Mouse (Mus musculus): ENCODE data around the gene Gdpd3. TPM values are rescaled to one million over a fixed set of nuclear protein-coding genes. Genes with fewer than 3 reads are reported as not detected.
A peak's percentile ranks its signal among the peaks of the same experiment; 100 is the strongest.

Gene Gdpd3
- polyA plus RNA-seq, 1 experiment from 2014 or later, result 2.0 TPM

DNA sequence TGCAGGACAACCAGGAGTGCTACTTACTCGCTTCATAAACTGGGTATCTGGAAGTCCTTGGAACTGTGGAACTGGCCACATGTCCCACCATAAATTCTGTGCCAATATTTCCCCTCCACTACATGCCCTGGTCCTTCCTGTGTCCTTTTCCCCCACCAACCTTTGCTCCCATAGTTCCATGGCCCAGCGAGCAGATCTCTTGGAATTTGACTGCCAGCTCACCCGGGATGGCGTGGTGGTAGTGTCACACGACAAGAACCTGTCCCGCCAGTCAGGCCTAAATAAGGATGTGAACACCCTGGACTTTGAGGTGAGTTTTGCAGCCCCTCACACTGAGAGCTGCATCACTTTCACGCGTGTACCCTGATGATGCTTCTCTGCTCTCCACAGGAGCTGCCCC lies 867 bp downstream of the Gdpd3 start:
- 95% methylated on average over 8 of the region's 8 CpGs for WGBS
- no peak overlapping the region for H3K4me2 ChIP-seq (ENCODE audit: low read length)
- no peaks in the 10 kb centered on the region for H3K27me3 ChIP-seq (ENCODE audit: control insufficient read depth, insufficient read depth, low read length)
- no peaks in the 10 kb centered on the region for H3K4me1 ChIP-seq (ENCODE audit: control insufficient read depth, insufficient read depth, low read length)
- no peak overlapping the region for H3K4me3 ChIP-seq (replicated peaks; ENCODE audit: low read depth, low read length)
- H3K36me3 ChIP-seq (ENCODE audit: control insufficient read depth, insufficient read depth, low read length), result peaks cover 87% of the 10 kb centered on the region
- ATAC-seq (ENCODE audit: low FRiP score, low TSS enrichment), result no peak
- H3K9me3 ChIP-seq (ENCODE audit: control insufficient read depth, low read length), result no peaks in the 10 kb centered on the region
- no peak for DNase-seq
- H3K9ac ChIP-seq (replicated peaks; ENCODE audit: low read length), result no peak overlapping the region
- no peak overlapping the region for H3K27ac ChIP-seq (replicated peaks; ENCODE audit: low read depth, low read length)

DNA sequence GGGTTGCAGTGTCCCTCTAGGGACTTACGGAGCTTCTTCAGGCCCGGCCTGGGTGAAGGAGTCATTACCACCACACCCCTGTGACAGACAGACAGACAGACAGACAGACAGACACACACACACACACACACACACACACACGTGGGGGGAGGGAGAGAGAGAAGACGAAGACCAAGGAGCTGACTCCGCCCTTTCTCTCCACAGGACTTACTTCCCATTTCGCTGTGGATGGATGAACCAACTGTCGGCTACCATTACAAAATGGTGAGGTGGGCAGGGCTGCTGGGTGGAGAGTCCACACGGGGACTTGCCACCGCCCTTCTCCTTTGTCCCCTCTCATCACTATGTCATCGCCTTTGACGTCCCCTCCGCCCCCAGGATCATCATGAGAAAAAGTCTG lies 4.7 kb downstream of the Gdpd3 start:
- Histone ChIP-seq H3K27ac (replicated peaks; ENCODE audit: low read depth, low read length) (no peak overlapping the region), H3K4me2 (ENCODE audit: low read length) (no peak overlapping the region), H3K4me3 (replicated peaks; ENCODE audit: low read depth, low read length) (no peak overlapping the region), H3K4me1 (ENCODE audit: control insufficient read depth, insufficient read depth, low read length) (peaks cover 2% of the 10 kb centered on the region; the same call in 1 of the 2 replicates), H3K9ac (replicated peaks; ENCODE audit: low read length) (no peak overlapping the region), H3K27me3 (ENCODE audit: control insufficient read depth, insufficient read depth, low read length) (no peaks in the 10 kb centered on the region), H3K9me3 (ENCODE audit: control insufficient read depth, low read length) (no peaks in the 10 kb centered on the region), H3K36me3 (ENCODE audit: control insufficient read depth, insufficient read depth, low read length) (peaks cover 66% of the 10 kb centered on the region)
- no peak for ATAC-seq (ENCODE audit: low FRiP score, low TSS enrichment)
- WGBS, result 85% methylated on average over 12 of the region's 12 CpGs
- no peak for DNase-seq

- Histone ChIP-seq H3K36me3 (ENCODE audit: control insufficient read depth, insufficient read depth, low read length) (peaks cover 43% of the 10 kb centered on the region), H3K27me3 (ENCODE audit: control insufficient read depth, insufficient read depth, low read length) (no peaks in the 10 kb centered on the region), H3K9ac (replicated peaks; ENCODE audit: low read length) (no peak overlapping the region), H3K9me3 (ENCODE audit: control insufficient read depth, low read length) (no peaks in the 10 kb centered on the region), H3K4me3 (replicated peaks; ENCODE audit: low read depth, low read length) (no peak overlapping the region), H3K4me2 (ENCODE audit: low read length) (no peak overlapping the region), H3K27ac (replicated peaks; ENCODE audit: low read depth, low read length) (no peak overlapping the region), H3K4me1 (ENCODE audit: control insufficient read depth, insufficient read depth, low read length) (peaks cover 22% of the 10 kb centered on the region)
- ATAC-seq (ENCODE audit: low FRiP score, low TSS enrichment), result no peak
- 93% methylated on average over 2 of the region's 2 CpGs for WGBS
- no peak for DNase-seq
Measured at GRCm38 (mm10) chr7:126773351-126773750, 7.2 kb downstream of the Gdpd3 start.

DNA sequence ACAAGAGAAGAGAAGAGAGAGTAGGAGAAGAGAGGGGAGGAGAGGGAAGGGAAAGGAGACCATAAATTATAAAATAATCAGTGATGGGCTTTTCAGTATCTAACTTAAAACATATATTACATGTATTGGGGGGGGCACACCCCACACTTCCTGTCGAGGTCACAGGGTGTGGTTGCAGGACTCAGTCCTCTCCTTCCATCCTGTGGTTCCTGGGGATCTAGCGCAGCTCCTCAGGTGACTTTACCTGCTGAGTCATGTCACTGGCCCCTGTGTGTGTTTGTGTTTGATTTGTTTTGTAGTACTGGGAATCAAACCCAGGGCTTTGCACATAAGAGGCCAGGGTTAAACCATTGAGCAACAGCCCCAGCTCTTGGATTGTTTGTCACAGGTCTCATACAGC lies 8.3 kb downstream of the Gdpd3 start:
- Histone ChIP-seq H3K9me3 (ENCODE audit: control insufficient read depth, low read length) (no peaks in the 10 kb centered on the region), H3K27ac (replicated peaks; ENCODE audit: low read depth, low read length) (no peak overlapping the region), H3K36me3 (ENCODE audit: control insufficient read depth, insufficient read depth, low read length) (peaks cover 37% of the 10 kb centered on the region), H3K4me2 (ENCODE audit: low read length) (no peak overlapping the region), H3K4me3 (replicated peaks; ENCODE audit: low read depth, low read length) (no peak overlapping the region), H3K4me1 (ENCODE audit: control insufficient read depth, insufficient read depth, low read length) (peaks cover 22% of the 10 kb centered on the region), H3K27me3 (ENCODE audit: control insufficient read depth, insufficient read depth, low read length) (no peaks in the 10 kb centered on the region), H3K9ac (replicated peaks; ENCODE audit: low read length) (no peak overlapping the region)
- DNase-seq (no peak), ATAC-seq (ENCODE audit: low FRiP score, low TSS enrichment) (no peak)
- WGBS, result 93% methylated on average over 2 of the region's 2 CpGs

DNA sequence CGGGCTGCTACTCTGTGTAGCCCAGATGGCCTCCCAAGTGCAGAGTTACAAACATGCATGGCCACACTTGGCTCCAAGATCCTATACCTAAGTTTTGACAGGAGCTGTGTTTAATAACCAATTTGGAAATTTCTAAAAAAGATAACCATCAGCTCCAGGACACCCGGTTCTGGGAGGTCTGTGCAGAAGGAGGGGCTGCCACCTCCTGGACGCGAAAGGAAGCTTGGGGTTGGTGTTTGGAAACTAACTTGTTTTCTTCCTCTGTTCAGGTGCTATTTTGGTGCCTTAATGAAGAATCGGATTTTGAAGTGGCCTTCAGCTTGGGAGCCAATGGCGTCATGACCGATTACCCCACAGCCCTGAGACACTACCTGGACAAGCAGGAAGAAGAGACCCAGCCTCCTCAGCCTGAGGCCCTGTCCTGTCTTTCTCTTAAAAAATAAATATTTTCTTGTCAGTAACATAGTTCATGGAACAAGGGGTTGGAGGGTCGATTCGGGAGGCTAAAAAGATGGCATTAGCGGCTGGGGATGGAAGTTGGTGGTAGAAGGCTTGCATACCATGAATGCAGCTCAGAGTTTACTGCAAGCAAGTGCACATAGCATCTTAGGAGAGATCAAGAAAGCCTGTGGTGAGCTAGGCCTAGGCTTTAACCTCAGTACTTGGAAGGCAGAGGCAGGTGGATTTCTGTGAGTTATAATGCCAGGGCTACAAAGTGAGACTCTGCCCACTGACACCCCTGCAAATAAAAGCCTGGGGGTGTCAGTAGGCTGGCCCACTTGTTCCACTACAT lies 9.2 kb downstream of the Gdpd3 start:
- H3K9ac ChIP-seq (replicated peaks; ENCODE audit: low read length), result no peak overlapping the region
- H3K4me1 ChIP-seq (ENCODE audit: control insufficient read depth, insufficient read depth, low read length), result peaks cover 31% of the 10 kb centered on the region
- peaks cover 29% of the 10 kb centered on the region for H3K36me3 ChIP-seq (ENCODE audit: control insufficient read depth, insufficient read depth, low read length)
- no peak for DNase-seq
- ATAC-seq (ENCODE audit: low FRiP score, low TSS enrichment), result no peak
- no peaks in the 10 kb centered on the region for H3K27me3 ChIP-seq (ENCODE audit: control insufficient read depth, insufficient read depth, low read length)
- 85% methylated on average over 10 of the region's 10 CpGs for WGBS
- no peak overlapping the region for H3K4me3 ChIP-seq (replicated peaks; ENCODE audit: low read depth, low read length)
- 0 out of 2 replicates have a peak overlapping the region, but pooled peaks have one; percentile 85 for H3K27ac ChIP-seq (replicated peaks; ENCODE audit: low read depth, low read length)
- no peaks in the 10 kb centered on the region for H3K9me3 ChIP-seq (ENCODE audit: control insufficient read depth, low read length)
- H3K4me2 ChIP-seq (ENCODE audit: low read length), result no peak overlapping the region

GRCm38 (mm10) chr7:126775978-126776234 lies 9.8 kb downstream of the Gdpd3 start:
- peak overlapping the region; percentile 94; the same call in 1 of the 2 replicates for H3K9ac ChIP-seq (replicated peaks; ENCODE audit: low read length)
- ATAC-seq (ENCODE audit: low FRiP score, low TSS enrichment) (no peak), DNase-seq (no peak)
- 0 out of 2 replicates have a peak overlapping the region, but pooled peaks have one; percentile 80 for H3K4me3 ChIP-seq (replicated peaks; ENCODE audit: low read depth, low read length)
- 67% methylated on average over 3 of the region's 3 CpGs for WGBS
- peaks cover 33% of the 10 kb centered on the region for H3K4me1 ChIP-seq (ENCODE audit: control insufficient read depth, insufficient read depth, low read length)
- peak overlapping the region; percentile 95 for H3K4me2 ChIP-seq (ENCODE audit: low read length)
- no peaks in the 10 kb centered on the region for H3K9me3 ChIP-seq (ENCODE audit: control insufficient read depth, low read length)
- H3K27me3 ChIP-seq (ENCODE audit: control insufficient read depth, insufficient read depth, low read length), result no peaks in the 10 kb centered on the region
- H3K36me3 ChIP-seq (ENCODE audit: control insufficient read depth, insufficient read depth, low read length), result peaks cover 24% of the 10 kb centered on the region
- peak overlapping the region; percentile 85 for H3K27ac ChIP-seq (replicated peaks; ENCODE audit: low read depth, low read length)

DNA sequence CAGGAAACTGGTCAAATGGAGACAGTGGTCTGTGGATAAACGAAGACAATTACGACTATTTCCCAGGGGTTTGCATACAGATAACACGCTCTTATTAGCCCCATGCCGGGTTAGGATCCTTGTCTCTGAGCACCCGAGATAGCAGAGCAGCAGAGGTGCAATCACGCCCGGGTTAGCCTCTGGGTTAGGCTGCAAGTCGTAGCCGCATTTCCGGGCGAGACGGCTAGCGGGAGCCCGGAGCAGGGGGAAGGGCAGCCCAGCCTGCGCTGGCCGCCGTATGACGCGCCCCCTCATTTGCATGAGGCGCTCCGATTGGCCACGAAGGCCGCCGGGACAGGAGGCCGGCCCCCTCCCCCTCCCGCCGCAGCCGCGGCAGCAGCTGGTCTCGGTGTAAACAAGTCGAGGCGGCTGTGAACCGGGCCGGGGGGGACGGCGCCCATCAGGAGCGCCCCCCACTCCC lies 10.5 kb downstream of the Gdpd3 start, which contains the start of gene Ypel3:
Ypel3 (plus strand) TSS at position 358 of the 460 bp plus-strand sequence.
- H3K4me2 ChIP-seq (ENCODE audit: low read length), result peak within 1 kb of the TSS; percentile 95
- peak; percentile 89 for ATAC-seq (ENCODE audit: low FRiP score, low TSS enrichment)
- under 1% methylated on average over 37 of the region's 37 CpGs for WGBS
- peaks cover 19% of the 10 kb centered on the region for H3K36me3 ChIP-seq (ENCODE audit: control insufficient read depth, insufficient read depth, low read length)
- peak within 1 kb of the TSS; percentile 85 for H3K27ac ChIP-seq (replicated peaks; ENCODE audit: low read depth, low read length)
- H3K4me3 ChIP-seq (replicated peaks; ENCODE audit: low read depth, low read length), result peak within 1 kb of the TSS; percentile 80
- peak within 1 kb of the TSS; percentile 94 for H3K9ac ChIP-seq (replicated peaks; ENCODE audit: low read length)
- H3K27me3 ChIP-seq (ENCODE audit: control insufficient read depth, insufficient read depth, low read length), result no peaks in the 10 kb centered on the region
- DNase-seq, result peak; percentile 96
- peaks cover 37% of the 10 kb centered on the region for H3K4me1 ChIP-seq (ENCODE audit: control insufficient read depth, insufficient read depth, low read length)
- no peaks in the 10 kb centered on the region for H3K9me3 ChIP-seq (ENCODE audit: control insufficient read depth, low read length)

DNA sequence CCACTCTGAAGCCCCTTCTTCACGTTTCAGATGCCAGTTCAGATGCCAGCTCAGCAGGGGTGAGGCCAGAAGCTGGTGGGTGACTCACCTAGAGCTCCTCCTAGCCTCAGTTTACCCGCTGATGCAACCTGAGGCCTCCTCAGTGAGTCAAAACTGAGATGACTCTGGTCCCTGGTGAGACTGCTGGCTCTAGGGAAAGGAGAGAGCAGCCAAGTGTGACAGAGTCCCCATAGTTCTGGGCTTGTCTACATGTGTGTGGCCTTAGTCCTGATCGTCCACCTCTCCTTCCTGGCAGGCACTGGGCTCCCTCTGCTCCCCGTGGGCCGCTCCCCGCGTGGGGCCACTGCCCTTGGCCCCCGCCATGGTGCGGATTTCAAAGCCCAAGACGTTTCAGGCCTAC lies 11.3 kb downstream of the Gdpd3 start:
- DNase-seq (no peak), ATAC-seq (ENCODE audit: low FRiP score, low TSS enrichment) (no peak)
- H3K9ac ChIP-seq (replicated peaks; ENCODE audit: low read length), result peak overlapping the region; percentile 94
- H3K4me2 ChIP-seq (ENCODE audit: low read length), result peak overlapping the region; percentile 95
- H3K27me3 ChIP-seq (ENCODE audit: control insufficient read depth, insufficient read depth, low read length), result no peaks in the 10 kb centered on the region
- H3K4me3 ChIP-seq (replicated peaks; ENCODE audit: low read depth, low read length), result peak overlapping the region; percentile 80
- no peaks in the 10 kb centered on the region for H3K9me3 ChIP-seq (ENCODE audit: control insufficient read depth, low read length)
- H3K36me3 ChIP-seq (ENCODE audit: control insufficient read depth, insufficient read depth, low read length), result peaks cover 12% of the 10 kb centered on the region
- peaks cover 37% of the 10 kb centered on the region for H3K4me1 ChIP-seq (ENCODE audit: control insufficient read depth, insufficient read depth, low read length)
- H3K27ac ChIP-seq (replicated peaks; ENCODE audit: low read depth, low read length), result peak overlapping the region; percentile 85
- 36% methylated on average over 10 of the region's 10 CpGs for WGBS

DNA sequence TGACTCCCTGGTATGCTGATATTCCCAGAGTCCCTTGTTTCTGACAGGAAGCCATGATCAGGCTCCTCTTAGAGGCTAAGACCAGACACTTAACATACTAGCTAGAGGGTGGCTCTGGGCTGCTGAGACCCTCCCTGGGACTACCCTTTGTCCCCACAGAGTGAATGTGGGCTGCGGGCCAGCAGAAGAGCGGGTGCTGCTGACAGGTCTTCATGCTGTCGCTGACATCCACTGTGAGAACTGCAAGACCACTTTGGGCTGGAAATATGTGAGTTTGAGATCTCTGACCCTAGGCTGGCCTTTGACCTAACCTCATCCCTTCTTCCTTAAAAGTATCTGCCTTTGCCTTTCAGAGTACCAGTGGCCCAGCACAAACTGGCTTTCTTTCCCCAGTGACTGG lies 12.0 kb downstream of the Gdpd3 start:
- Histone ChIP-seq H3K27ac (replicated peaks; ENCODE audit: low read depth, low read length) (no peak overlapping the region), H3K9ac (replicated peaks; ENCODE audit: low read length) (peak overlapping the region; percentile 94; the same call in 1 of the 2 replicates), H3K9me3 (ENCODE audit: control insufficient read depth, low read length) (no peaks in the 10 kb centered on the region), H3K4me2 (ENCODE audit: low read length) (peak overlapping the region; percentile 95), H3K4me3 (replicated peaks; ENCODE audit: low read depth, low read length) (0 out of 2 replicates have a peak overlapping the region, but pooled peaks have one; percentile 80), H3K27me3 (ENCODE audit: control insufficient read depth, insufficient read depth, low read length) (no peaks in the 10 kb centered on the region), H3K36me3 (ENCODE audit: control insufficient read depth, insufficient read depth, low read length) (peaks cover 11% of the 10 kb centered on the region), H3K4me1 (ENCODE audit: control insufficient read depth, insufficient read depth, low read length) (peaks cover 37% of the 10 kb centered on the region)
- ATAC-seq (ENCODE audit: low FRiP score, low TSS enrichment) (no peak), DNase-seq (no peak)
- WGBS, result 93% methylated on average over 3 of the region's 3 CpGs
